Mouse (Mus musculus) heart, embryonic 16.5 days (tissue): Measurements from ENCODE around the gene Nol12. TPM values are rescaled to one million over a fixed set of nuclear protein-coding genes. Genes with fewer than 3 reads are reported as not detected.

Source experiments
- ATAC-seq: fragments of 200-750 bp; cut with Nextera tagmentation; replicated peaks from 2 replicates; pipeline ENCODE4 v1.8.0; 2017; ENCODE audit warnings: moderate number of reproducible peaks; ENCODE audit not compliant: insufficient read depth, low FRiP score; ENCODE audit errors: extremely low read depth
- H3K27ac ChIP-seq: fragments of 300-500 bp; sonication (generic); 2 replicates; pipeline ENCODE4 v1.5.1; 2014; ENCODE audit warnings: mild to moderate bottlenecking, low read length, control low read depth, moderate library complexity
- H3K27me3 ChIP-seq: fragments of 300-500 bp; sonication (generic); 2 replicates; pipeline ENCODE4 v1.6.1; 2014; ENCODE audit warnings: low read length, mixed read lengths; ENCODE audit not compliant: control insufficient read depth, insufficient read depth
- H3K36me3 ChIP-seq: fragments of 300-500 bp; sonication (generic); 2 replicates; pipeline ENCODE4 v1.6.1; 2014; ENCODE audit not compliant: control insufficient read depth, insufficient read depth
- H3K4me1 ChIP-seq: fragments of 300-500 bp; sonication (generic); 2 replicates; pipeline ENCODE4 v1.6.1; 2014; ENCODE audit warnings: low read length, mixed read lengths; ENCODE audit not compliant: control insufficient read depth, insufficient read depth
- H3K4me2 ChIP-seq: fragments of 300-500 bp; sonication (generic); 2 replicates; pipeline ENCODE4 v1.6.1; 2014; ENCODE audit warnings: low read depth, mild to moderate bottlenecking, control low read depth, low read length
- H3K4me3 ChIP-seq: fragments of 300-500 bp; sonication (generic); 2 replicates; pipeline ENCODE4 v1.5.1; 2014; ENCODE audit warnings: mild to moderate bottlenecking, control low read depth, low read length
- H3K9ac ChIP-seq: fragments of 300-500 bp; sonication (generic); 2 replicates; pipeline ENCODE4 v1.6.1; 2014; ENCODE audit warnings: low read length, control low read depth
- H3K9me3 ChIP-seq: fragments of 300-500 bp; sonication (generic); replicated peaks from 2 replicates; pipeline ENCODE4 v1.6.1; 2016; ENCODE audit warnings: low read length; ENCODE audit not compliant: control insufficient read depth
- WGBS: fragments of 180-500 bp; shearing (Covaris S2); extraction: QIAGEN DNeasy Blood & Tissue Kit; methylation state at CpG from one replicate; pipeline ENCODE4 v1.1.7; 2014; 5-methylcytosine and 5-hydroxymethylcytosine counted together
- polyA plus RNA-seq: library from polyadenylated mRNA; unstranded; fragments of >200 nt; fragmentation: Nextera tagmentation; extraction: Ambion mirVana; gene quantifications from 2 replicates; pipeline ENCODE4 v1.2.1, GENCODE M21; 2015

Nol12 gene
- polyA plus RNA-seq, 1 experiment from 2014 or later, result 33.7 TPM

DNA sequence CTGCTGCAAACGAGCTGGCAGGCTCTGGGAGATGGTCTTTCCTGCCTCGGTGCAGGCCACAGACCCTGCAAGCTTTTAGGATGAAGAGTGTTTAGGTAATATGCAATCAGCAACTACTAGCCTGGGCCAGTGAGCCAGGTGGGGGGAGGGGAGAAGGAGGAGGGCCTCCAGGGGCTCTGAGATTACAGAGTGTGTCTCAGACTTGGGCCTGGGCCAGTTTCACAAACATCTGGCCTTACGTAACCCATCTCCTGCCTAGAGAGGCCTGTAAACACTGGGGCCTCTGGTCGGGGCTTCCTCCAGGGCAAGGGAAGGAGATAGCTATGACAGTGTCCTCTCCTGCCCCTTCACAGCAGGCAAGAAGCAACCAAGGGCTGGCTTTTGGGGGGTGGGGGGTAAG, 44.1 kb downstream of the Nol12 start:
- Histone ChIP-seq H3K9ac (0 out of 2 replicates have a peak overlapping the region, but pooled peaks have one; percentile 11), H3K4me2 (no peak overlapping the region), H3K36me3 (no peaks in the 10 kb centered on the region), H3K27ac (peak overlapping the region; percentile 45; the same call in 1 of the 2 replicates), H3K4me3 (no peak overlapping the region), H3K4me1 (peaks cover 23% of the 10 kb centered on the region), H3K9me3 (no peaks in the 10 kb centered on the region), H3K27me3 (no peaks in the 10 kb centered on the region)
- ATAC-seq, result peak; percentile 30
- 7% methylated on average over 4 of the region's 4 CpGs for WGBS

DNA sequence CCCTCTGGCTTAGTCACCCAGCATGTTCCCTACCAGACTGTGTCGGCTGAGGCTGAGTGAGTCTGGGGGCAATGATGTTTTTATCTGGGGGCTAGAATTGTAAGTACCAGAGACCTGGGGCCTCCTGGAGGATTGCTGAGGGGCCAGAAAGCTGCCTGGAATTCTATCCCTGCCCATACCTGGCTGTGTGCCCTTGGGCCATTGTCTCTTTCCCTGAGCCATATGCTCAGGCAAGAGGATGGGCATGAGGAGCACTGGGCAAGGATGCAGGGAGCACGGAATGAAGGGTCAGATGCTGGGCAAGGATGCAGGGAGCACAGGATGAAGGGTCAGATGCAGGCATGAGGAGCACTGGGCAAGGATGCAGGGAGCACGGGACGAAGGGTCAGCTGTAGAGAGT, 45.4 kb downstream of the Nol12 start:
- no peaks in the 10 kb centered on the region for H3K36me3 ChIP-seq
- H3K9me3 ChIP-seq, result no peaks in the 10 kb centered on the region
- no peak overlapping the region for H3K27ac ChIP-seq
- ATAC-seq, result no peak
- WGBS, result 85% methylated on average over 4 of the region's 4 CpGs
- no peaks in the 10 kb centered on the region for H3K27me3 ChIP-seq
- peaks cover 30% of the 10 kb centered on the region for H3K4me1 ChIP-seq
- H3K9ac ChIP-seq, result no peak overlapping the region
- no peak overlapping the region for H3K4me3 ChIP-seq
- H3K4me2 ChIP-seq, result no peak overlapping the region

DNA sequence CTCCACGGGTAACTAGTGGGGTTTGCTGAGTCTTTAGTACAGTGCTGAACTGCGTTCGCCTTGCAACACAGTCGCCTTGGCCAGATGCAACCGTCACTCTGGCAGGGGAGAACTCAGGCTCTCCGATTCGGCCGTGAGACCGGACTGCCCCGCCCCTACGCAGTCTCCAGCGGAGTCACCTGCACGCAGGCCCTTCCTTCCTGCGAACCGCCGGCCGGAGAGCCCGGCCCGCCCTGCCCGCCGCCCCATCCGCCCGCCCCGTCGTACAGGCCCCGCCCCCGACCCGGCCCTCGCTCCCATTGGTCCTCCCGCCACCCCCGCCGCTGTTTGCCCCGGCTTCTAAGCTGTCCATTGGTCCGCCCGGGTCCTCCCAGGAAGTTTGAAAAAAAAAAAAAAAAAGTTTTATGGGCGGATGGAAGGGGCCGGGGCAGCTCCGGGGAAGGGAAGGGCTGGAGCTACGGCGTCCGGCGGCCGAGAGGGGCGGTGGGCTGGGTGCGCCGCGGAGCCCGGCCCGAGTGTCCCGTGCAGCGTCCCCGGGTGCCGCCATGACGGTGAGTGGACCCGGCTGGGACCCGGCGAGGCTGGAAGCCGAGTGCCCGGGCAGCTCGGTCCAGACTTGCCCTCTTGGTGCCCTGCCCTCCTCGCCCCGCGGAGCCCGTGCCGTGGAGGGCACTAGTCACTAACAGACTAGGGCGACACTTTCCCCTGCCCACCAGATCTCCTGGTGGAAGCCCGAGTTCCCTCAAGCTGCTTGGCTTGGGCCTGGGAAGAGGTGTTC, 48.1 kb downstream of the Nol12 start:
- Histone ChIP-seq H3K27ac (peak overlapping the region; percentile 94), H3K4me1 (peaks cover 52% of the 10 kb centered on the region), H3K9ac (peak overlapping the region; percentile 92), H3K36me3 (no peaks in the 10 kb centered on the region), H3K27me3 (no peaks in the 10 kb centered on the region), H3K9me3 (no peaks in the 10 kb centered on the region), H3K4me3 (peak overlapping the region; percentile 70), H3K4me2 (peak overlapping the region; percentile 90)
- ATAC-seq, result peak; percentile 82
- 1% methylated on average over 58 of the region's 67 CpGs for WGBS

DNA sequence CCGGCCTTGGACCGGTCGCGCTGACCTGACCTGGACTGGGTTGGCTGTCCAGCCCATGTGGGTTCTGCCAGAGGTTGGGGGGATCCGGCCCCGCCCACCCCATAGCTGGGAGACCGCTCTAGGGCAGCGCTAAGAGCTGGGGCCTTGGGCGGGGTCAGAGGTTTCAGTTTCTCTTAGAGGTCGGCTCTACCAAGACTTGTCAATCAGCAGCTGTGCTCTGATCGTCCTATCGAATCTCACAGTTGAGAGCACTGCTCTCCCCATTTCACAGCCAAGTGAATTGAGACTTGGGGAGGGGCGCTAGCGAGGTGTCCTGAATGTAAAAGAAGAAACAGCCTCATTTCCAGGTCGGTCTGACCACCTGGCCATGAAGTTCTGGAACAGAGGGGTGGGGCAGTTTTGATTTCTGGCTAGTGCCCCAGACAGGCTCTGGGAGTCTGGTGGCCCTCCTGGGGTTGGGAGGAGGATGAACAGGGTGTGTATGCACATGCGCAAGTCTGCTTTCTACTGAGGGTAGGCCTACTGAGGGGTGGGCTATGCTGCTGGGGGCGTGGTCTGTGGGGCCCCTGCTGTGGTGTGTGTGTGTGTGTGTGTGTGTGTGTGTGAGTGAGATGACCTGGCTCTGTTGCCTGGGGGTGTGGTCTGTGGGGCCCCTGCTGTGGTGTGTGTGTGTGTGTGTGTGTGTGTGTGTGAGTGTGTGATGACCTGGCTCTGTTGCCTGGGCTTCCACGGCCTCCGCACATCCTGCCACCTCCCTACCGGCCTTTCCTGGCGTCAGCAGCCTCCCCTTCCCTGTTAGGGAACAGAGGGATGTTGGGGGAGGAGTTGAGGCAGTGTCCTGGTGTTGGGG, 48.9 kb downstream of the Nol12 start:
- Histone ChIP-seq H3K36me3 (no peaks in the 10 kb centered on the region), H3K4me3 (peak overlapping the region; percentile 70), H3K4me2 (peak overlapping the region; percentile 90), H3K27me3 (no peaks in the 10 kb centered on the region), H3K9me3 (no peaks in the 10 kb centered on the region), H3K4me1 (peaks cover 56% of the 10 kb centered on the region), H3K9ac (peak overlapping the region; percentile 92), H3K27ac (peak overlapping the region; percentile 94)
- WGBS, result 1% methylated on average over 21 of the region's 21 CpGs
- peak; percentile 47 for ATAC-seq

DNA sequence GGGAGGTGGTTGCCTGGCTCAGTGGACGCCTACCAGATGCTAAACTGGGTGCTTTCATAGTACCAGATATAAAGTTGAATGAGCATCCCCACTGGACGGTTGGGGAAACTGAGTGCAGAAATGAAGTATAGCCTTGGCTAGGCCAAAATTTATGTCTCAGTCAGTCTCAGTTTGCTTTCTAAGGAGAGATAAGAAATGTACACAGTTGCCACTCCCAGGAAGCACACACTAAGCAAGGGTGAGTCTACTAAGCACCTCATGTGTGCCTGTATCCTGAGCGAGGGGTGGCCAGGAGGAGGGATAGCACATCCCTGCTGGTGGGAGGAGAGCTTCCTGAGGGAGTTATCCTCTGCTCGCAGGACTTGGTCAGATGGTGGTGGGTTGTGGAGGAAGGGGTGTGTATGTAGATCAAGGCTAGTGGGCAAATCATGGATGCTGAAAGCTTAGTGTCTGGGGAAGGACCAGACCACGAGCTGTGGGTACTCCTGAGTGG, 49.6 kb downstream of the Nol12 start:
- WGBS, result 37% methylated on average over 5 of the region's 5 CpGs
- peak overlapping the region; percentile 90 for H3K4me2 ChIP-seq
- H3K36me3 ChIP-seq, result no peaks in the 10 kb centered on the region
- ATAC-seq, result no peak
- no peak overlapping the region for H3K9ac ChIP-seq
- H3K27ac ChIP-seq, result peak overlapping the region; percentile 94; the same call in 1 of the 2 replicates
- H3K4me1 ChIP-seq, result peaks cover 56% of the 10 kb centered on the region
- no peaks in the 10 kb centered on the region for H3K9me3 ChIP-seq
- H3K4me3 ChIP-seq, result peak overlapping the region; percentile 70
- H3K27me3 ChIP-seq, result no peaks in the 10 kb centered on the region

DNA sequence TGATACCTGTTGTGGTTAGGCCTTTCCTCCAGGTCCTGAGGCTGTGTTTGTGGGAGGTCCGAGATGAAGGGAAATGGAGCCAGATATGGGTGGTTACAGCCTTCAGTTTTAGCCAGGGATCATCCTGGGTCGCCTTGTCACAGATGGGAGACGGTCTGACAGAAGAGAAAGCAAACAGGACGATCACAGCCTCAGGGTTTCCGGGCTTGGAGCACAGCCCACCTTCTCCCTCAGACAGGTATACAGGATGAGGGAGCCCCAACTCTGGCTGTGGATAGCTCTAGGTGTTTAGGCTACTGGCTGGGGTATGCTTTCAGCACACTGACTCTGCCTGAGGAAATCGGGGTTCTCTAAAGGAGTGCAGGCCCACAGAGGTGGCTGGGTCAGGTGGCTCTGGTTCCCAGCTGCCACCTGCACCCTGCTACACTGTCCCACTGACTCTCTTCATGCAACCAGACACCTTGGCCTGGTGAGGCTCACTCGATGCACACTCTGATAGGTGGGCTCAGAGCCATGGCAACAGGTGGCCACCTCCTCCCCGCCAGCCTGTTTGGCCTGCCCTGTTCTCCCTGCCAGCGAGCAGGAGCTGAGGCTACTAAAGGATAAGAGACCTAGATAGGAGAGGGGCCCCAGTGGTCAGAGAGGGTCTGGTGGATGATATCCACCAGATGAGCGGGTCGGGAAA, 51.9 kb downstream of the Nol12 start:
- H3K9me3 ChIP-seq, result no peaks in the 10 kb centered on the region
- no peak overlapping the region for H3K4me3 ChIP-seq
- peaks cover 59% of the 10 kb centered on the region for H3K4me1 ChIP-seq
- H3K27ac ChIP-seq, result no peak overlapping the region
- H3K9ac ChIP-seq, result peak overlapping the region; percentile 33; the same call in 1 of the 2 replicates
- 43% methylated on average over 11 of the region's 11 CpGs for WGBS
- H3K4me2 ChIP-seq, result no peak overlapping the region
- no peak for ATAC-seq
- H3K27me3 ChIP-seq, result no peaks in the 10 kb centered on the region
- peaks cover 15% of the 10 kb centered on the region for H3K36me3 ChIP-seq

DNA sequence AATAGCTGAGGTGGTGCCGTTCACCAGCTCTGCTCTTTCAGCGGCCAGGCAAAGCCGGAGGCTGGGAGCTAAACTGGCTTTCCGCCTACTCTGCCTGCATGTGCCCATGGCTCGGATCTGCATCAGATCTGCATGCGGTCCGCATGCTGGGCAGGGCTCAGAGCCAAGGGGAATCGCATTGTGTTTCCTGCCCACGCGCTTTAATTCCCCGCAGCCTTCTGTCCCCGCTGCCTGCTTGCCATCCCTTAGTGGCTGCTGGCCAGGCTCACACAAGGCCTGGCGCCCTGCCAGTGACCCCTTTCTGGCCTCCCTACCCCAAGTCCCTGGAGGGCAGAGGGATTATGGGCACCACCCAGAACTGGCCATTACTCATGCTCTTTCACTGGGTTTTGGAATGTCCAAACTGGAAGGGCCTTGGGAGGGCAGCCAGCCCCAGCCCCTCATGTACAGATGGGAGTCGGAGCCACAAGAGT, 53.8 kb downstream of the Nol12 start:
- no peaks in the 10 kb centered on the region for H3K27me3 ChIP-seq
- H3K9me3 ChIP-seq, result no peaks in the 10 kb centered on the region
- no peak overlapping the region for H3K4me3 ChIP-seq
- peak overlapping the region; percentile 20; the same call in 1 of the 2 replicates for H3K9ac ChIP-seq
- H3K36me3 ChIP-seq, result peaks cover 32% of the 10 kb centered on the region
- WGBS, result 25% methylated on average over 14 of the region's 14 CpGs
- H3K4me1 ChIP-seq, result peaks cover 54% of the 10 kb centered on the region
- ATAC-seq, result no peak; the same call in 1 of the 2 replicates
- H3K4me2 ChIP-seq, result peak overlapping the region; percentile 1; the same call in 1 of the 2 replicates
- peak overlapping the region; percentile 5 for H3K27ac ChIP-seq

DNA sequence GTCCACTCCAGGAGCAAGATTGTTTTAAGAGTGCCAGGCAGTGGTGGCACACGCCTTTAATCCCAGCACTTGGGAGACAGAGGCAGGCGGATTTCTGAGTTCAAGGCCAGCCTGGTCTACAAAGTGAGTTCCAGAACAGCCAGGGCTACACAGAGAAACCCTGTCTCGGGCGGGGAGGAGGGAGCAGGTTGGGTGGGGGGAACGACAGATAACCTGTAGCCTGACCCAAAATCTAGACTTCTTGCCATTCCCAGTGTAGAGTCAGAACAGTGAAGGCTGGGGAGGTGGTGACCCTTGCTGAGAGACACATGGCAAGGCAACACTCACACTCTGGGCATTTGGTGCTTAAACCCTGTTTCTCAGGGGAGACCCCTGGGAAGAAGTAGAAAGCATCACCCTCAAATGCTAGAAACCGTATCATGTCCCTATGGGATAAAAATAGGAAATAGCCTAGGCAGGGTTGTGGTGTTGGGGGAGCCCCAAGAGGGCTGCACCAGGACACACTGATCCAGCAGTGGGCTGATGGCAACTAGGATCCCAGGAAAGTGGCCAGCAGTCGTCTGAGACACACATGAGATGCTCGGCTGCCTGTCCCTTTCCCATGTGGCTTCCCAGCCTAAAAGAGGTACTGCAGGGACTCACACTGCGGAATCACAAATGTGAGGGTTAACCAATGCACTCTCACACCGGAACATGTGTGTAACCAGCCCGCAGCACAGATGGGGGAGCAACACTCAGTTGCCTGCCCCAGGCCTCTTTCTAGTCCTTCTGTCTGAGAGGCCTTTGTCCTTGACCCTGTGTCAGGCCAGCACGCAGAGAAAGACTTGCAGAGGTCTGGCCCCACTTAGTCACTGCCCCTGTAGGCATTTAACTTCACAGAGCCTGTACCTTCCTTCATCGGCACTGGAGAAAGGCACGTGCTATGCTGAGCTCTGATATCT, 54.7 kb downstream of the Nol12 start:
- H3K4me3 ChIP-seq, result no peak overlapping the region
- no peaks in the 10 kb centered on the region for H3K27me3 ChIP-seq
- H3K36me3 ChIP-seq, result peaks cover 40% of the 10 kb centered on the region
- WGBS, result 72% methylated on average over 14 of the region's 14 CpGs
- H3K27ac ChIP-seq, result peak overlapping the region; percentile 43
- H3K9me3 ChIP-seq, result no peaks in the 10 kb centered on the region
- H3K4me1 ChIP-seq, result peaks cover 45% of the 10 kb centered on the region
- no peak overlapping the region for H3K4me2 ChIP-seq
- ATAC-seq, result 0 out of 2 replicates have a peak, but pooled peaks have one; percentile 11
- no peak overlapping the region for H3K9ac ChIP-seq
